Mouse (Mus musculus): Measurements from ENCODE around the gene Elovl6. TPM values are rescaled to one million over a fixed set of nuclear protein-coding genes. Genes with fewer than 3 reads are reported as not detected.

The Elovl6 gene
- total RNA-seq, 2 experiments from 2014 or later = 28.6 to 31.9 TPM

DNA sequence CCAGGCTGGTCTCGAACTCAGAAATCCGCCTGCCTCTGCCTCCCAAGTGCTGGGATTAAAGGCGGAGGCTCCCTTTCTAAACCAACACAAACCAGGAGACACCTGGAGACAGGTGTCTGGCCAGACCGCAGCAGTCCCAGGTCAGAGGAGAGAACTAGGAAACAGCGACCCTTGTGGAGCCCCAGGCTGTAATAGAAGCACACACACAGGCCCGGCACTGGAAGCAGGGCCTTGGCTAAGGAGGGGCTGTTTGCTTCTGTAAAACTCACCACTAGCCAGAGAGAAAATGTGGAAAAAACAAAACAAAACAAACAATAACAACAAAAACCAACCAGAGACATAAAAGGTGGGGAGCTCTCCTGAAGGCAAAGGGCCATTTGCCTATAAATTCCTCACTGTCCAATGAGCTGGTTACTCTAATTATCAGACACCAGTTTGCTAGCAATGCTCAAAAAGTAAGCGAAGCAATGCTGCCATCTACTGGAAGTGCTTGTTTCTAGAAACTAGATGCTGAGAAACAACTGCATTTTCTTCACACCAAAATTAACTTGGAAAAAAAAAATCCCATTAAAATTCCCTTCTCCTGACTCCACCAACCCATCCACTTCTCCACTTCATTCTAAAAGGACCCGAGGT is 154.7 kb downstream of the Elovl6 start:
- peak; percentile 47 to 88 for DNase-seq (ENCODE audit: low spot score in 2 of 2)

DNA sequence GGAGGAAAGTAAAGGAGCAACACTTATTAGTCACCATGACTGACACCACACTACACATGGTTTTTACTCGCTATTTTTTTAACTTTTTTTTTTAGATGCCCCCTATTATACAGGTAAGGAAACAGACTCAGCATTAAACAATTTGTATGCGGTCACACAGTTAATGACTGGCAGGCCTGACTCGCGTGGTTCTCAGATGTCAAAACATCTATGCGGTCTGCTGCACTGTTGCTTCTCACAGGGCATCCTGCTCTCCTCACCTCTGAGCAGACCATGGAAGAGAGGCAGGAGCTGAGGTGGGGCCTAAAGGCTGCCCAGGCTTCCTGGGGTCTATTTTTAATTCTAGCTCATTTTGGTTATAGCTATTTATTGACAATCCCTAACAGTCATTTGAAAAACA is 155.3 kb downstream of the Elovl6 start:
- no peak for DNase-seq (ENCODE audit: low spot score in 2 of 2)

Small RNAs within 50 kb of the gene (microRNA-seq; reads per million reads assigned to microRNA genes)
- 0 reads per million in 2 experiments for gene Gm24515

Other genes starting within 250 kb of the Elovl6 start
- gene Enpep, start 199.6 kb upstream of the Elovl6 start, total RNA-seq (2021) = 1 to 10 TPM; 1.0 to 1.3 TPM
- gene Egf, start 223.0 kb downstream of the Elovl6 start, total RNA-seq (2021) = 1 to 10 TPM; 1.2 to 1.7 TPM

All from layer of hippocampus, adult 18-20 months (tissue).